Mouse (Mus musculus): Measurements from ENCODE around the gene Smurf1. TPM values are rescaled to one million over a fixed set of nuclear protein-coding genes. Genes with fewer than 3 reads are reported as not detected.

Smurf1 gene
- polyA plus RNA-seq, 1 experiment from 2014 or later: 17.2 TPM

DNA sequence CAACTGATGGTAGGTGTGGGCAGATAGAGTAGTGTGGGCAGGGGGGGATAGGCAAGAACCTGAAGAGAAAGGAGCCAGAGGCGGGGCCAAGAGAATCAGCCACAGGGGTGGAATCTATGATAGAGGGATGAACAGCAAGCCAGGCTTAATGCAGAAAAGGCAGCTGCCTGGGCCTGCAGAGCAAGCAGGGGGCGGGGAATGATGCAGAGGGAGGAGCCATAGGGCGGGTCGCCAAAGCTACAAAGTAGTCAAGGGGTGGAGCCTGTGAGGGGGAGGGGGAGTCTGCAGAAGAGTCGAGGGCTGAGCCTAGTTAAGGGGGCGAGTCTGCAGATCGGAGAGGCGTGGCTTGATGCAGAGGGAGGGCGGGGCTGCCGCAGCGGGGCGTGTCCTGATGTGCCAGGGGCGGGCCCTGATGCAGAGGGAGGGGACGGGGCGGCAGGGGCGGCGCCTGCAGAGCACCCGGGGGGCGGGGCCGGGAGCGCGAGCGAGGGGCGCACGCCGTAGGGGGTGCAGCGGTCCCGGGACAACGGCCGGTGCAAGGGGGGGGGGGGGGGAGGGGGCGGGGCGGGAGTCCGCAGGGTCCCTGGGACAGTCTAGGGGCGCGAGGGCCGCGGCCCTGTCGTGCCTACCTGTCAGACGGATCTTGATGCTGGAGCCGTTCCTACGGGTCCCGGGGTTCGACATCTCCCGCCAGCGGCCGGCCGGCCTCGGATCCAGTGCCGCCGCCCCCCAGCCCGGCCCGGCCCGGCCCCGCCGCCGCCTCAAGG, 592 bp downstream of the Smurf1 start:
- Histone ChIP-seq H3K4me2 (ENCODE audit: low read length) (peak overlapping the region; percentile 58), H3K27ac (ENCODE audit: low read depth) (peak overlapping the region; percentile 91), H3K4me3 (ENCODE audit: low read depth, low read length) (peak overlapping the region; percentile 73), H3K27me3 (replicated peaks; ENCODE audit: control insufficient read depth, insufficient read depth, low read length) (no peaks in the 10 kb centered on the region), H3K4me1 (replicated peaks; ENCODE audit: control insufficient read depth, insufficient read depth, low read length) (peaks cover 26% of the 10 kb centered on the region), H3K9ac (ENCODE audit: low read length) (peak overlapping the region; percentile 93), H3K36me3 (ENCODE audit: control insufficient read depth, insufficient read depth, low read length) (no peaks in the 10 kb centered on the region), H3K9me3 (ENCODE audit: control insufficient read depth, low read length) (no peaks in the 10 kb centered on the region)
- peak; percentile 97 for DNase-seq (ENCODE audit: low spot score)
- peak; percentile 85 for ATAC-seq (replicated peaks; ENCODE audit: low FRiP score, low TSS enrichment, low read depth)
- 2% methylated on average over 30 of the region's 56 CpGs for WGBS

- ATAC-seq (replicated peaks; ENCODE audit: low FRiP score, low TSS enrichment, low read depth): peak; percentile 42
- Histone ChIP-seq H3K4me1 (replicated peaks; ENCODE audit: control insufficient read depth, insufficient read depth, low read length) (peaks cover 27% of the 10 kb centered on the region), H3K27ac (ENCODE audit: low read depth) (peak overlapping the region; percentile 91; the same call in 1 of the 2 replicates), H3K4me3 (ENCODE audit: low read depth, low read length) (peak overlapping the region; percentile 73; the same call in 1 of the 2 replicates), H3K9ac (ENCODE audit: low read length) (no peak overlapping the region), H3K9me3 (ENCODE audit: control insufficient read depth, low read length) (no peaks in the 10 kb centered on the region), H3K36me3 (ENCODE audit: control insufficient read depth, insufficient read depth, low read length) (no peaks in the 10 kb centered on the region), H3K27me3 (replicated peaks; ENCODE audit: control insufficient read depth, insufficient read depth, low read length) (no peaks in the 10 kb centered on the region), H3K4me2 (ENCODE audit: low read length) (peak overlapping the region; percentile 58)
- no peak for DNase-seq (ENCODE audit: low spot score)
- WGBS: 29% methylated on average over 8 of the region's 8 CpGs
Observed at GRCm38 (mm10) chr5:144964465-144964864, 1.2 kb downstream of the Smurf1 start.

DNA sequence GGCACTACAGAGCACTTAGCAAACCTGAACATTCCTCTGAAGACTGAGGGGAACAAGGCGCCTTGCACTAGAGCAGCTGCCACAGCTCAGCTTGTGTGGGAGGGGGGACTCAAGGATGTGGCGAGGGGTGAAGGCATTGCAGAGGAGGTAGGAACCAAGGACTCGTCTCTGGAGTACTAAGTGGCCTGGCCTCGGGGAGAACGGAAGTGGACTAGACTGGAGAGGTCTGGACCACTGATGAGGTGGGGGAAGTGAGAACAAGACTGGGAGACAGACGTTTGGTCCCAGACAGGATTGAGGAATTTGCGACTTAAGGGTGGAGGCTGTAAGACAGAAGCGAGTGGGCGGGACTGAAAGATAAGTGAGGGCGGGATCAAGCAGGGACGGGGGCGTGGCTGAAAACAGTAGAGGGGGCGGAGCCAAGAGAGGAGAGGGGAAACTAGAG, 1.8 kb downstream of the Smurf1 start:
- WGBS: 3% methylated on average over 13 of the region's 13 CpGs
- no peaks in the 10 kb centered on the region for H3K27me3 ChIP-seq (replicated peaks; ENCODE audit: control insufficient read depth, insufficient read depth, low read length)
- H3K4me1 ChIP-seq (replicated peaks; ENCODE audit: control insufficient read depth, insufficient read depth, low read length): peaks cover 33% of the 10 kb centered on the region

DNA sequence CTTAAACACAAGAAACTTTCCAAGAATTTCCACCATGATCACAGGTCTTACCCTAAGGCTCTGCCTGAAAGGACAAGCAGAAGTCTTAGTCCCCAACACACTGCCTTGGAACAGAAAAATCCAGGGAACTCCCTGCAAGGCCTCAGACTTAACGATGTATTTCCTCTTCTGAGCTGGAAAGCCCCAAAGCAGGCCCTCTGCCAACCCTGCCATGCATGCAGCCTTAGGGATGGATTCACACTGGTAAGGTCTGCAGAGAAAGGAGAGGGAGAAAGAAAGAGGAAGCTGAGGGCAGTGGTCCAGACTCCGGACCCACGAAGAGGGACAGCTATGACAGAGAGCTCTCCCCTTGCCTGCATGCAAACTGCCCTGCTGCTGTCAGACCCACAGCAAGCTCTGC, 2.2 kb downstream of the Smurf1 start:
- Histone ChIP-seq H3K4me2 (ENCODE audit: low read length) (peak overlapping the region; percentile 58), H3K4me1 (replicated peaks; ENCODE audit: control insufficient read depth, insufficient read depth, low read length) (peaks cover 38% of the 10 kb centered on the region), H3K27me3 (replicated peaks; ENCODE audit: control insufficient read depth, insufficient read depth, low read length) (no peaks in the 10 kb centered on the region), H3K9ac (ENCODE audit: low read length) (peak overlapping the region; percentile 10; the same call in 1 of the 2 replicates), H3K27ac (ENCODE audit: low read depth) (peak overlapping the region; percentile 67), H3K4me3 (ENCODE audit: low read depth, low read length) (peak overlapping the region; percentile 23), H3K36me3 (ENCODE audit: control insufficient read depth, insufficient read depth, low read length) (no peaks in the 10 kb centered on the region), H3K9me3 (ENCODE audit: control insufficient read depth, low read length) (no peaks in the 10 kb centered on the region)
- ATAC-seq (replicated peaks; ENCODE audit: low FRiP score, low TSS enrichment, low read depth) (no peak), DNase-seq (ENCODE audit: low spot score) (no peak)
- 28% methylated on average over 3 of the region's 3 CpGs for WGBS

More for the DNA sequence above, 1.8 kb downstream of the Smurf1 start:
- Histone ChIP-seq H3K36me3 (ENCODE audit: control insufficient read depth, insufficient read depth, low read length) (no peaks in the 10 kb centered on the region), H3K9ac (ENCODE audit: low read length) (peak overlapping the region; percentile 10; the same call in 1 of the 2 replicates), H3K4me3 (ENCODE audit: low read depth, low read length) (peak overlapping the region; percentile 23), H3K27ac (ENCODE audit: low read depth) (peak overlapping the region; percentile 67), H3K9me3 (ENCODE audit: control insufficient read depth, low read length) (no peaks in the 10 kb centered on the region), H3K4me2 (ENCODE audit: low read length) (peak overlapping the region; percentile 58)
- ATAC-seq (replicated peaks; ENCODE audit: low FRiP score, low TSS enrichment, low read depth) (peak; percentile 3; the same call in 1 of the 2 replicates), DNase-seq (ENCODE audit: low spot score) (peak; percentile 76)

DNA sequence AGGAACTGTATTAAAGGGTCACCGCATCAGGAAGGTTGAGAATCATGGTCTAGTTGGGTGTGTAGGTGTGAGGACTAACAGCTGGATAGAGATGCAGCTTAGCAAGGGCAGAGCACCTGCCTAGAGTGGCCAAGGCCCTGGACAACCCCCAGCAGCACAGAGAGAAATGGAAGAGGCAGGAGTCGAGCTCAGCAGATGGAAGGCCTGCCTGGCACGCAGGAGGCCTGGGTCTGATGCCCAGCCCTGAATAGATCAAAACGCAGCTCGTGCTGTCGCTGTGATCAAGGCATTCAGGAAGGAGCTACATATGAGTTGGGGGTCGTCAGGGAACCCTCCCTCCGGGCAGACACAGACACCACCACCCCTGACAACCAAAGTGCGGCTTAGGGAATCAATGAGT, 7.4 kb downstream of the Smurf1 start:
- no peak for ATAC-seq (replicated peaks; ENCODE audit: low FRiP score, low TSS enrichment, low read depth)
- 74% methylated on average over 9 of the region's 9 CpGs for WGBS
- H3K9me3 ChIP-seq (ENCODE audit: control insufficient read depth, low read length): no peaks in the 10 kb centered on the region

DNA sequence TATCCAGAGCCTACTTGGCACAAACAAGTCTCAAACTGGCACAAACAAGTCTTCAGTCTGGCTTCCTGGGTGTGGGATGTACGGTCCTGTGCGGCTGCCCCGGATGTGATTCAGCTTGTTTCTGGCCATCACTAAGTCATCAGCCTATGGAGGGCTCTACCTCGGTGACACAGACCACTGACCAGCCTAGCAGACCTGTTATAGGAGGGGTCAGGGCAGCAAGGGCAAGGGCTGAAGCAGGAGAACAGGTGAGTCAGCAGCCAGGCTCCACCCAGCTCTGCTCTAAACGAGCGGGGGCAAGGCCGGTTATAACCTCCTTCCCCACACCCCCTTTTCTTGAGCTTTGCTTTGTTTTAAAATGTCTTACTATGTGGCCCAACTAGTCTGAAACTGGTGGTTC, 11.2 kb downstream of the Smurf1 start:
- DNase-seq (ENCODE audit: low spot score) (no peak), ATAC-seq (replicated peaks; ENCODE audit: low FRiP score, low TSS enrichment, low read depth) (no peak)
- Histone ChIP-seq H3K4me1 (replicated peaks; ENCODE audit: control insufficient read depth, insufficient read depth, low read length) (peaks cover 27% of the 10 kb centered on the region), H3K4me3 (ENCODE audit: low read depth, low read length) (no peak overlapping the region), H3K27ac (ENCODE audit: low read depth) (no peak overlapping the region), H3K9ac (ENCODE audit: low read length) (no peak overlapping the region), H3K36me3 (ENCODE audit: control insufficient read depth, insufficient read depth, low read length) (no peaks in the 10 kb centered on the region), H3K9me3 (ENCODE audit: control insufficient read depth, low read length) (no peaks in the 10 kb centered on the region), H3K27me3 (replicated peaks; ENCODE audit: control insufficient read depth, insufficient read depth, low read length) (no peaks in the 10 kb centered on the region), H3K4me2 (ENCODE audit: low read length) (no peak overlapping the region)
- 73% methylated on average over 7 of the region's 7 CpGs for WGBS

More for the DNA sequence above, 7.4 kb downstream of the Smurf1 start:
- no peak overlapping the region for H3K4me2 ChIP-seq (ENCODE audit: low read length)
- DNase-seq (ENCODE audit: low spot score): no peak
- peaks cover 34% of the 10 kb centered on the region for H3K4me1 ChIP-seq (replicated peaks; ENCODE audit: control insufficient read depth, insufficient read depth, low read length)
- H3K9ac ChIP-seq (ENCODE audit: low read length): no peak overlapping the region
- H3K27me3 ChIP-seq (replicated peaks; ENCODE audit: control insufficient read depth, insufficient read depth, low read length): no peaks in the 10 kb centered on the region
- H3K27ac ChIP-seq (ENCODE audit: low read depth): no peak overlapping the region
- no peak overlapping the region for H3K4me3 ChIP-seq (ENCODE audit: low read depth, low read length)
- H3K36me3 ChIP-seq (ENCODE audit: control insufficient read depth, insufficient read depth, low read length): no peaks in the 10 kb centered on the region

GRCm38 (mm10) chr5:144952592-144952991, 13.1 kb downstream of the Smurf1 start:
- no peak overlapping the region for H3K27ac ChIP-seq (ENCODE audit: low read depth)
- no peak overlapping the region for H3K9ac ChIP-seq (ENCODE audit: low read length)
- no peak overlapping the region for H3K4me3 ChIP-seq (ENCODE audit: low read depth, low read length)
- peaks cover 26% of the 10 kb centered on the region for H3K4me1 ChIP-seq (replicated peaks; ENCODE audit: control insufficient read depth, insufficient read depth, low read length)
- H3K4me2 ChIP-seq (ENCODE audit: low read length): no peak overlapping the region
- ATAC-seq (replicated peaks; ENCODE audit: low FRiP score, low TSS enrichment, low read depth) (no peak), DNase-seq (ENCODE audit: low spot score) (no peak)
- no peaks in the 10 kb centered on the region for H3K36me3 ChIP-seq (ENCODE audit: control insufficient read depth, insufficient read depth, low read length)
- WGBS: 82% methylated on average over 2 of the region's 2 CpGs
- H3K9me3 ChIP-seq (ENCODE audit: control insufficient read depth, low read length): no peaks in the 10 kb centered on the region
- H3K27me3 ChIP-seq (replicated peaks; ENCODE audit: control insufficient read depth, insufficient read depth, low read length): no peaks in the 10 kb centered on the region

DNA sequence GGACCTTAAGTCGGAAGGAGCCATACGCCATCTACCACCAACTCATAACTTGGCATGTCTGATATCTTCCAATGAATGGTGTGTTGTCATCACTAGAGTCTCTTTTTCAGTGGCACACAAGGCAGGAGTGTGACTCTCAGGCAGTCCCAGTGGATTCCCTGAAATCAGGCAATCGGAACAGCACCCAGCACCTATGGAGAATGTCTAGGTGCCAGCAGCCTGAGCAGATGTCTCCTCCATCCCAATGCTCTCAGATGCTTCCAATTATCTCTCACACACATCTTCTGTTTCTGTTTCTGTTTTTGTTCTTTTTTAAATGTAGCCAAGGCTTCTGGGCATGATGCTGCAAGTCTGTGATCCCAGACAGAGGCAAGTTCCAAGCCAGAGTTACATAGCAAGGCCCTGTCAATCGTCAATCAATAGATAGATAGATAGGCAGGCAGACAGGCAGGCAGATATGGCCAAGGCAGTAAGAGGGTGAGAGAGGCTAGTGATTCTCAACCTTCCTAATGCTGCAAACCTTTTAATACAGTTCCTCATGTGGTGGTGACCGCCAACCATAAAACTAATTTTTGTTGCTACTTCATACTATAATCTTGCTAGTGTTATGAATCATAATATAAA, 15.1 kb downstream of the Smurf1 start:
- Histone ChIP-seq H3K27ac (ENCODE audit: low read depth) (no peak overlapping the region), H3K4me2 (ENCODE audit: low read length) (no peak overlapping the region), H3K36me3 (ENCODE audit: control insufficient read depth, insufficient read depth, low read length) (no peaks in the 10 kb centered on the region), H3K9me3 (ENCODE audit: control insufficient read depth, low read length) (no peaks in the 10 kb centered on the region), H3K27me3 (replicated peaks; ENCODE audit: control insufficient read depth, insufficient read depth, low read length) (no peaks in the 10 kb centered on the region), H3K9ac (ENCODE audit: low read length) (no peak overlapping the region), H3K4me3 (ENCODE audit: low read depth, low read length) (no peak overlapping the region), H3K4me1 (replicated peaks; ENCODE audit: control insufficient read depth, insufficient read depth, low read length) (peaks cover 21% of the 10 kb centered on the region)
- no peak for DNase-seq (ENCODE audit: low spot score)
- ATAC-seq (replicated peaks; ENCODE audit: low FRiP score, low TSS enrichment, low read depth): no peak
- 87% methylated on average over 5 of the region's 5 CpGs for WGBS
